Mouse (Mus musculus) retina, postnatal 1 day (tissue): Measurements from ENCODE around the gene Wnt10a.

Experiments used
- DNase-seq: peaks from one replicate; pipeline ENCODE4 v3.0.0-alpha.2; 2012

Wnt10a gene

DNA sequence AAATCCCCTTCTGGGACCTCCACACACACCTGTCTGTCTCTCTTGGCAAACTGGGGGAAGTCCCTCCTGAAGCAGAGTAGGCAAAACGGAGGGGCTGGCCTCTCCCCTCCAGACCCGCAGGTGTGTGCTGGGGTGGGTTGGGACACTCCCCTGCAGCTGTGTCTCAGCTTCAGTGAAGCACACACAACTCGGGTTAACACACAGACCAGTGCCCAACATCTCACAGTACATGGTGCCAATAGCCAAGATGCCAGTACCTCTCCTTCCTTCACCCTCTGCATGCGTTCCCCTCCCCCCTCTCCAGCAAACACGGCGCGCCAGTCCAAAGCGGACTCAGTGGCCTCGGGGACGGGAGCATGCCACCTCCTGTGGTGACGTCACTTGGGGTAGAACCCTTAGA is at the start of gene Wnt10a:
Wnt10a (plus strand) TSS at position 268 of the 400 bp plus-strand sequence.
- peak; percentile 46 for DNase-seq

DNA sequence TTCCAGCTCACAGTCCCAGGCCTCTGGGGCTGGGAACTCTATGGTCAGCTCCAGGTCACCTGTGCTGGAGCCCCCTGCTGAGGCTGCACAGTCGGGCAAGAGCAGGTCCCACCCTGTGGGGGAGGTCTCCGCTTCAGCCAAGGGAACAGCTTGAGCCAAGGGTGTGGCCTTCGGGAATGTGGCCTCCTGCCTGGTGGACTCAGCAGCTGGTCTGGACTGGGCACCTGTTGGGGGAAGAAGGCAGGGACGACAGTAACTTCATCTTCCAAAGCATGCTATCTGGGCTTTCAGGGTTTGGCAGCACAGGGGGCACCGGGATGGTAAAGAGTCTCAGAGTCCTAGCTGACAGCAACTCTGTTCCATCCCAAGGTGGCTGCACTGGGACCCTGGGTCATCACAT is 44.0 kb upstream of the Wnt10a start:
- no peak for DNase-seq

- DNase-seq = peak; percentile 71
Measured at GRCm38 (mm10) chr1:74748643-74749271, 42.6 kb upstream of the Wnt10a start, which contains the start of gene Prkag3. TSS of gene Prkag3 (minus strand) at chr1:74749221.

DNA sequence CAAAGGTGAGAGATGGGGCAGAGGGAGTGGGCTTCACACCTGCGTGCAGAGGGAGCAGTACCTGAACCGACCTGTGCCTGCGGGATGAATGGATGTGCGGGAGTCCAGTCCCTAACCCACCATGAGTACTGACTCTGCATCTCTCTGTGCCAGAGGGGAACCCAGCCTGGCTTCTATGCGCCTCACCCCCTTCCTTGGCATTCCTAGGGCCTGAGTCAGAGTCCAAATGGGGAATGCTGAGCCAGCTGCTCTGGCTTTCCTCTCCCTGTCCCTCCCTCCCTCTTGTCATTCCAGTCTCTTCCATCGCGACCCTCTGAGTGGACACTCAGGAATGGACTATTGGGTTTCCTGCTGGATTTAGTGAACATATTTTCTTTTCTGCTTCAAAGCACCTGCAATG is 42.0 kb upstream of the Wnt10a start:
- DNase-seq = peak; percentile 17

GRCm38 (mm10) chr1:74750683-74751082 is 40.6 kb upstream of the Wnt10a start:
- peak; percentile 18 for DNase-seq

- DNase-seq = no peak
Measured at GRCm38 (mm10) chr1:74752150-74752549, 39.2 kb upstream of the Wnt10a start.

DNA sequence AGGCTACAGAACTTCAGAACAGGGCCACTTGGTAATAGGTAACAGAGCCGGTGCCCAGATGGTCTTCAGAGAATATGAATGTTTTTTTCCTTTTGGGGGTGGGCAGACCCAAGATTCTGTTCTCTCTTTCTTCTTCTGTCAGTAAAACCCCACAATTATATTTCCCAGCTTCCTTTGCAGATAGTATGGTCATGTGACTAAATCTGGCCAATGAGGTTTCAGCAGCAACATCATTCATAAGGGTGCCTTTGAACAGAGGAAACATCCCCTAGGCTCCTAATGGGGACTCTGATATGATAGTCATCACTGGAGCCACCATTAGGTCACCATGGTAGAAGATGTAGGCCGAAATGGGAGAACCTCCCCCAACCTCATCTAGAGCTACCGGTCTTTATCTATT is 38.5 kb upstream of the Wnt10a start:
- no peak for DNase-seq

DNA sequence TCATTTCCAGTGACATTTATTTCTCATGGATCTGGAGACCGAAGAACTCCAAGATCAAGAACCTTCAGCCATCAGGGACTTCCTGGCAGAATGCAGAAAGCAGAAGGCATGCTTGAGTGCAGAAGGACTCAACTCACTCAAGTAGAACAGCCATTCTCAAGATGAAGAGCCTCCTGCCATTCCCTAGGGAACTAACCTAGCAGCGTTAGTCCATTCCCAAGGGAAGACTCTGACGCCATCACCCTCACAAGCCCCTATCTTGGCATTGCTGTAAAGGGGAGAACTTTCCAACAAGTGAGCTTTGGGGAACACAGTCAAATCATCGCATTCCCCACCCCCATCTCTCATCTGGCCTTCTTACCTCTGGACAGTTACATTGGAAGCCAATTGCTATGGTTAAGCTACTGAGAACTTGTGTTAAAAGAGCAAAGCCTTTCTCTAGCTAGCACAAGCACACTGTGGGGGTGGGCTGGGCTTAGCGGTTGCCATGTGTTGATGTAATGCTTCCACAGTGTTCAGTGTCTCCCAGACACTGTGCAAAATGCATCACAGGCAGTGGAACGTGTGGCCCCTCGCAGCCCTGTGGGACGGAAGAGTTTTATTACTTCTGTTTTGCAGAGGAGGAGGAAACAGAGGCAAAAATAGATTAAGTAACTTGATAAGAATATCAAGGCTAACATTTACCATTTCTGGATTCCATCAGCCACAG is 37.9 kb upstream of the Wnt10a start:
- DNase-seq = no peak

GRCm38 (mm10) chr1:74754175-74754785 is 37.0 kb upstream of the Wnt10a start:
- DNase-seq = no peak

DNA sequence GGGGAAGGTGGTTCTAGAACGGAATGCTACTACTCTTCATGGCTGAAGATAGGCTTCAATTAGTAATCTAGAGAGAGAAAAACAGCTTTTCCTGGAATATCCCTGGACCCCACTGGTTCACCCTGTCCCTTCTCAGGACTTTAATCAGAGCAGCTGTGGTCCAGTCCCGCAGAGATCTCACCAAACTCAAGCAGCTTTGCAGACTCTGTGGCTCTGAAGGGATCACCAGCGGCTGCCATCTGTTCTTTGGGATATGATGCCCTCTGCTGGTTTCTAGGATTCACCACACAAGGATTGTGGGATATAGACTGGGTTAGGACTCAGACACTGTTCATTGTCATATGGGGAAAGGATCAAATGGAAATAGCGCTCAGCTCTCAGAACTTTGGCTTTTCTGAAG is 31.5 kb upstream of the Wnt10a start:
- DNase-seq = peak; percentile 82

- DNase-seq = peak; percentile 87
Measured at GRCm38 (mm10) chr1:74763081-74763480, 28.2 kb upstream of the Wnt10a start.

GRCm38 (mm10) chr1:74770727-74771466 is 20.4 kb upstream of the Wnt10a start:
- peak; percentile 36 for DNase-seq

- peak; percentile 37 for DNase-seq
Measured at GRCm38 (mm10) chr1:74771467-74771844, 19.9 kb upstream of the Wnt10a start.

- no peak for DNase-seq
Measured at GRCm38 (mm10) chr1:74771845-74771930, 19.6 kb upstream of the Wnt10a start, which contains the start of gene Wnt6. TSS of gene Wnt6 (plus strand) at chr1:74771892.

GRCm38 (mm10) chr1:74771931-74772620 is 19.2 kb upstream of the Wnt10a start:
- peak; percentile 58 for DNase-seq

GRCm38 (mm10) chr1:74773136-74773535 is 18.2 kb upstream of the Wnt10a start:
- DNase-seq = peak; percentile 94

GRCm38 (mm10) chr1:74774062-74774461 is 17.3 kb upstream of the Wnt10a start:
- DNase-seq = no peak

DNA sequence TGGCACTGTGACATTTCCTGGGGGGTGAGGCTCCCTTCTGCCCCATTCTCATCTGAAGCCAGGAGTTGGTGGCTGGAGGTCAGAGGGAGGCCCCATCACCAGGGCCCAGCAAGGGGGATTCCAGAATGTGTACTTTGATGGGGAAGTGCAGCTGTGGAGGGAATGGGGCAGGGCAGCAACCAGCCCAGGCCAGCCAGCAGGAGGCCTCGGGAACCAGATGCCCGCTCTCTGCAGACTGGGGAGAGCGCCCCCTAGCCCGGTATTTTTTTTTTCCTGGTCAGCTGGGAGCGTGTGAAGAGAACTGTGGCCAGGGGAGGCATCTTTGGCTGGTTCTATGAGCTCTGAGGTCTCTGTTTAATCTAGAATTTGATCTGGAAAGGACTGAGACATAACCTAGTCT is 15.5 kb upstream of the Wnt10a start:
- DNase-seq = peak; percentile 62

DNA sequence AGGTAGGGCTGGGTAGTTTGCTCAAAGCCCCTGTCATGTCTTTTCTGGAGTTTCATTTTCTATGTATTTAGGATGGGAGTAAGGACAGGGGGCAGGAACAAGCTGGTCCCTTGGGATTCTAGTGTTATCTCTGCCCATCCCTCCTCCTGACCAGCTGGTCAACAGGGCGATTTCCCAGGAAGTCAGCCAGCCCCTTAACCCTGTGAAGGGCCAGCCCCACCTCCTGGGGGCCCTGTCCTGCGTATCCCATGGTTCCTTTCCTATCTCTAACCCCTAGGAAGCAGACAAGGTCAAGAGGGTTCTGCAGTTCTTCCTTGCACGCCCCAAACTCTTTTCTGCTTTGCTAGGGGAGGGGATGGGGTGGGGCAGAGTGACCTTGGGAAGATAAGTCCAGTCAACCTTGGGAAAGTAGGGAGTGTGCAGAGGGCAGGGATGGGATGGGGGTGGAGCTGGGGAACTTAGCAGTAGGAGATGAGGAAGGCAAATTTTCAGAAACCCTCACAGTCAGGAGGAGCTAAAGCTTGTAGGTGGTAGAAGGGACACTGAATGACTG is 12.3 kb upstream of the Wnt10a start:
- no peak for DNase-seq

DNA sequence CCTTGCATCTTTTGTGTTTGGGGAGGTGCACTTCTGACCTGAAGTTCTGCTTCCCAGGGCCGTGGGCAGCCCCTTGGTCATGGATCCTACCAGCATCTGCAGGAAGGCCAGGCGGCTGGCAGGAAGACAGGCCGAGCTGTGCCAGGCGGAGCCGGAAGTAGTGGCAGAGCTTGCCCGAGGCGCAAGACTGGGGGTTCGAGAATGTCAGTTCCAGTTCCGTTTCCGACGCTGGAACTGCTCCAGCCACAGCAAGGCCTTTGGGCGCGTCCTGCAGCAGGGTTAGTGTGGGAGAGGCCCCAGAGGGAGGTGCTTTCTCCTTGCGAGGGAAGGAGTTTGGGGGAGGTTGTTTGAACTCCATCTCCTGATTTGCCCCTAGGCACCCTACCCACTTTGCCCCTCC is 9.3 kb upstream of the Wnt10a start:
- DNase-seq = no peak

DNA sequence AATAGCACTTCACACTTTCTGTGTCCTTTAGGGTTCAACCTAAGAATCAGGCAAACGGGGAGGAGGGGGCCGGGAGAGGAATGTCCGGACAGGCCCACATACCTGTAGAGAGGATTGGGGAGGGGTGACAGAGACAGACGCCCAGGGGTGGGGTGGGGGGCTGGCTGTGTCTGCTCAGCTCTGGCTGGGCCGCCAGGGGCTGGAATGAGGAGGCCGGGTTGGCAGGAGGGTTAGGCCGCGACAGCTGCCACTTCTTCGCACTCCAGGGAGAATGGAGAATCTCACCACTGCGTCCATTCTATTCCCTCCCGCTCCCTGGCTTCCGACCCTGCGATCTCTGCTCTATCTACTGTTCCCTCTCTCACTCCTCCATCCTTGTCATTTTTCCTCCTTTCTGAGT is 7.8 kb upstream of the Wnt10a start:
- no peak for DNase-seq

DNA sequence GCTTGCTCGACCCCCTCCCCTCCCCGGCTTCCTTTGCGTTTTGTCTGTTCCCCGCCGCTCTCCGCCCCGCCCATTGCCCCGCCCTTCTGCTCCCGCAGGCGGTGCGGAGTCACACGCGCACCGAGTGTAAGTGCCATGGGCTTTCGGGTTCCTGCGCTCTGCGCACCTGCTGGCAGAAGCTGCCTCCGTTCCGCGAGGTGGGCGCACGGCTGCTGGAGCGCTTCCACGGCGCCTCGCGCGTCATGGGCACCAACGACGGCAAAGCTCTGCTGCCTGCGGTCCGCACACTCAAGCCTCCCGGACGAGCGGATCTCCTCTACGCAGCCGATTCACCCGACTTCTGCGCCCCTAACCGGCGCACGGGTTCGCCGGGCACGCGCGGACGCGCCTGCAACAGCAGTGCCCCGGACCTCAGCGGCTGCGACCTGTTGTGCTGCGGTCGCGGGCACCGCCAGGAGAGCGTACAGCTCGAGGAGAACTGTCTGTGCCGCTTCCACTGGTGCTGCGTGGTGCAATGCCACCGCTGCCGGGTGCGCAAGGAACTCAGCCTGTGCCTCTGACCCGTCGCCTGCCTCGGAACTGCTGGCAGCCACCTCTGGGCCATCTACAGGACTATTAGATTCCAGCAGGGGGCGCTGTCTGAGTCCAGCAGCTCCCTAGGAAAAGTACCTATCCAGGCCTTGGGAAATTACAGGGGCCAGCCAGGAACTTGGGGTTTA is 7.1 kb upstream of the Wnt10a start:
- peak; percentile 80 for DNase-seq
